Mouse (Mus musculus) kidney, adult 2 months (tissue): ENCODE measurements at regions not wholly inside any gene's neighbourhood (a gene's known extent, or its start where the extent isn't known, plus 50 kb on each side); places are given as distances from the start of the nearest gene placed in this dataset.

Experiments used
- CTCF ChIP-seq: fragments of 200-500 bp; conservative IDR thresholded peaks from 2 replicates; pipeline ENCODE4 v1.5.1; 2011; ENCODE audit warnings: low read depth, mild to moderate bottlenecking, control low read depth, low read length, moderate library complexity, mixed read lengths; ENCODE audit not compliant: insufficient read depth, insufficient read length
- POLR2A ChIP-seq: fragments of 200-500 bp; IDR thresholded peaks from one replicate; pipeline ENCODE4 v1.6.1; 2011; ENCODE audit warnings: low read depth, low read length, control low read depth

- no peak for TF ChIP-seq CTCF
- no peak for TF ChIP-seq POLR2A
Measured at GRCm38 (mm10) chr3:83686611-83687010, 79.5 kb upstream of the Sfrp2 start.
